Mouse (Mus musculus) CH12.LX (cell line): ENCODE results near the gene Erlec1. TPM values are rescaled to one million over a fixed set of nuclear protein-coding genes. Genes with fewer than 3 reads are reported as not detected.

Experiments
- DNase-seq: peaks from one replicate; pipeline ENCODE4 v3.0.0-alpha.2; 2013; ENCODE audit errors: extremely low read depth
- H3K27ac ChIP-seq: 2 replicates; pipeline ENCODE4 v1.5.1; 2012; ENCODE audit warnings: low read depth, mild to moderate bottlenecking, control low read depth, moderate library complexity; ENCODE audit not compliant: insufficient read depth
- H3K27me3 ChIP-seq: replicated peaks from 2 replicates; pipeline ENCODE3; 2012; ENCODE audit warnings: inconsistent platforms
- H3K36me3 ChIP-seq, 2 experiments: replicated peaks in 1 of 2; 2 replicates each; pipeline versions ENCODE3 to v1.6.1; 2012; ENCODE audit warnings: inconsistent platforms in 1 of 2, low read length in 1 of 2, mild to moderate bottlenecking in 1 of 2, mixed read lengths in 1 of 2, moderate library complexity in 1 of 2; ENCODE audit not compliant: control insufficient read depth in 1 of 2, insufficient read depth in 1 of 2
- H3K4me1 ChIP-seq, 2 experiments: 2 replicates each; pipeline ENCODE4 v1.6.1; 2012; ENCODE audit warnings: inconsistent platforms in 1 of 2, moderate library complexity in 1 of 2; ENCODE audit not compliant: insufficient read depth in 2 of 2, control insufficient read depth in 1 of 2
- H3K4me2 ChIP-seq: 2 replicates; pipeline ENCODE4 v1.6.1; 2012; ENCODE audit warnings: low read depth, mild to moderate bottlenecking, control low read depth; ENCODE audit not compliant: poor library complexity, insufficient read depth, severe bottlenecking
- H3K4me3 ChIP-seq, 3 experiments: fragments of 150-350 bp in 1 of 3; sonication (generic) in 1 of 3; replicated peaks in 1 of 3; 2 replicates each; pipeline versions ENCODE3 to v1.5.1; 2011 to 2012; ENCODE audit warnings: low read depth in 2 of 3, low read length in 2 of 3, mild to moderate bottlenecking in 2 of 3, moderate library complexity in 2 of 3, control low read depth in 1 of 3, improper control_type of control experiment in 1 of 3, inconsistent platforms in 1 of 3, mixed read lengths in 1 of 3; ENCODE audit not compliant: poor library complexity in 1 of 3
- H3K79me2 ChIP-seq: replicated peaks from 2 replicates; pipeline ENCODE4 v1.6.1; 2012; ENCODE audit warnings: mild to moderate bottlenecking, moderate library complexity; ENCODE audit not compliant: control insufficient read depth, poor library complexity, insufficient read depth, severe bottlenecking; ENCODE audit errors: extremely low read depth
- H3K9ac ChIP-seq: 2 replicates; pipeline ENCODE4 v1.6.1; 2012; ENCODE audit warnings: low read depth, mild to moderate bottlenecking, control low read depth, moderate library complexity; ENCODE audit not compliant: insufficient read depth
- H3K9me3 ChIP-seq: replicated peaks from 2 replicates; pipeline ENCODE3; 2012; ENCODE audit warnings: low read length, inconsistent platforms, mixed read lengths
- BHLHE40 ChIP-seq: IDR thresholded peaks from 2 replicates; pipeline ENCODE4 v1.6.1; 2011; ENCODE audit warnings: mild to moderate bottlenecking, low read depth, low read length, improper control_type of control experiment
- CHD1 ChIP-seq: IDR thresholded peaks from 2 replicates; pipeline ENCODE4 v1.6.1; 2012; ENCODE audit warnings: low read depth, low read length, improper control_type of control experiment, inconsistent platforms
- CHD2 ChIP-seq: IDR thresholded peaks from 2 replicates; pipeline ENCODE4 v1.6.1; 2011; ENCODE audit warnings: low read length, improper control_type of control experiment
- E2F4 ChIP-seq: IDR thresholded peaks from 2 replicates; pipeline ENCODE4 v1.6.1; 2011; ENCODE audit warnings: low read depth, low read length, improper control_type of control experiment; ENCODE audit not compliant: insufficient replicate concordance
- EP300 ChIP-seq: IDR thresholded peaks from 2 replicates; pipeline ENCODE4 v1.6.1; 2011; ENCODE audit warnings: low read length, improper control_type of control experiment
- ETS1 ChIP-seq: conservative IDR thresholded peaks from 2 replicates; pipeline ENCODE4 v1.6.1; 2012; ENCODE audit warnings: low read depth, mild to moderate bottlenecking, inconsistent platforms, low read length, improper control_type of control experiment, moderate library complexity
- GABPA ChIP-seq: IDR thresholded peaks from 2 replicates; pipeline ENCODE4 v1.6.1; 2012; ENCODE audit warnings: low read depth, low read length, improper control_type of control experiment, inconsistent platforms; ENCODE audit not compliant: insufficient replicate concordance
- IRF4 ChIP-seq: IDR thresholded peaks from 2 replicates; pipeline ENCODE4 v1.6.1; 2014; ENCODE audit warnings: low read depth, mild to moderate bottlenecking, inconsistent platforms, low read length, improper control_type of control experiment
- JUN ChIP-seq: IDR thresholded peaks from 2 replicates; pipeline ENCODE4 v1.6.1; 2011; ENCODE audit warnings: low read depth, mild to moderate bottlenecking, low read length, improper control_type of control experiment, moderate library complexity; ENCODE audit not compliant: insufficient read depth
- JUND ChIP-seq: conservative IDR thresholded peaks from 2 replicates; pipeline ENCODE4 v1.6.1; 2011; ENCODE audit warnings: low read depth, low read length, improper control_type of control experiment
- MAFK ChIP-seq: IDR thresholded peaks from 2 replicates; pipeline ENCODE4 v1.6.1; 2011; ENCODE audit warnings: low read length, improper control_type of control experiment; ENCODE audit not compliant: insufficient replicate concordance
- NELFE ChIP-seq: IDR thresholded peaks from 2 replicates; pipeline ENCODE4 v1.6.1; 2011; ENCODE audit warnings: low read depth, low read length, improper control_type of control experiment
- NRF1 ChIP-seq: IDR thresholded peaks from 2 replicates; pipeline ENCODE4 v1.6.1; 2014; ENCODE audit warnings: low read depth, mild to moderate bottlenecking, inconsistent platforms, low read length, improper control_type of control experiment, moderate library complexity
- POLR2A ChIP-seq: IDR thresholded peaks from 2 replicates; pipeline ENCODE4 v1.6.1; 2011; ENCODE audit warnings: low read depth, mild to moderate bottlenecking, improper control_type of control experiment, low read length
- POLR2AphosphoS2 ChIP-seq: IDR thresholded peaks from 2 replicates; pipeline ENCODE4 v1.6.1; 2011; ENCODE audit warnings: low read depth, low read length, improper control_type of control experiment
- SMC3 ChIP-seq: IDR thresholded peaks from 2 replicates; pipeline ENCODE4 v1.6.1; 2011; ENCODE audit warnings: low read depth, low read length, improper control_type of control experiment
- ZC3H11A ChIP-seq: IDR thresholded peaks from 2 replicates; pipeline ENCODE4 v1.6.1; 2012; ENCODE audit warnings: low read depth, mild to moderate bottlenecking, inconsistent platforms, low read length, improper control_type of control experiment
- ZMIZ1 ChIP-seq: IDR thresholded peaks from 2 replicates; pipeline ENCODE4 v1.6.1; 2012; ENCODE audit warnings: low read depth, mild to moderate bottlenecking, inconsistent platforms, low read length, improper control_type of control experiment
- dilution Hi-C: fragments of 300-500 bp; cut with MboI; formaldehyde crosslinking; loops from 2 replicates; pipeline ENCODE4 v1.14.3; 2020; ENCODE audit warnings: low sequenced_read_pairs; ENCODE audit not compliant: extremely low pct_unique_long_range_greater_than_20kb, extremely low pct_ligation_motif_present
- in situ Hi-C: fragments of 300-500 bp; cut with MboI; formaldehyde crosslinking; loops from 3 replicates; pipeline ENCODE4 v1.14.3; 2019; ENCODE audit warnings: low sequenced_read_pairs, low pct_ligation_motif_present, low pct_unique_long_range_greater_than_20kb, mixed read lengths
- polyA plus RNA-seq: library from polyadenylated mRNA; unstranded; fragments of >175 nt; gene quantifications from 2 replicates; pipeline ENCODE4 v1.2.1, GENCODE M21; 2012; ENCODE audit warnings: low read depth; ENCODE audit not compliant: insufficient read length
- total RNA-seq, 2 experiments: library from RNA; depleted of rRNA; stranded (reverse); fragments of 300-350 nt in 1 of 2; fragments of >200 nt in 1 of 2; gene quantifications; 2 replicates each; pipeline ENCODE4 v1.2.3; 2012 to 2014

The Erlec1 gene
- total and polyA plus RNA-seq, 3 experiments = 16.7 to 52.3 (median 24.5) TPM

- Histone ChIP-seq H3K4me1 (peaks cover 0 to 10% of the 10 kb centered on the region in 2 experiments; a peak in 2 of 4 replicates), H3K27me3 (no peaks in the 10 kb centered on the region), H3K36me3 (peaks cover 41 to 79% of the 10 kb centered on the region in 2 experiments), H3K9ac (no peak overlapping the region), H3K4me3 (no peak overlapping the region), H3K27ac (no peak overlapping the region), H3K79me2 (no peaks in the 10 kb centered on the region), H3K4me2 (no peak overlapping the region), H3K9me3 (no peaks in the 10 kb centered on the region)
- dilution Hi-C loops (no loop called here), in situ Hi-C loops (no loop called here)
- peak; percentile 23 for DNase-seq
- no peak for TF ChIP-seq JUN
- no peak for TF ChIP-seq CHD1
- no peak for TF ChIP-seq POLR2A
- no peak for TF ChIP-seq JUND
- no peak for TF ChIP-seq MAFK
- TF ChIP-seq NELFE = no peak
- 0 out of 2 replicates have a peak, but pooled peaks have one; percentile 41 for TF ChIP-seq EP300
- TF ChIP-seq SMC3 = no peak
- no peak for TF ChIP-seq NRF1
- TF ChIP-seq CHD2 = no peak
- no peak for TF ChIP-seq ETS1
- no peak for TF ChIP-seq GABPA
- no peak for TF ChIP-seq ZMIZ1
- TF ChIP-seq ZC3H11A = no peak
- no peak for TF ChIP-seq E2F4
- TF ChIP-seq POLR2AphosphoS2 = no peak
- peak; percentile 68 for TF ChIP-seq IRF4
Measured at GRCm38 (mm10) chr11:30943522-30943921, 10.6 kb downstream of the Erlec1 start.

- in situ Hi-C loops = no loop called here
- TF ChIP-seq ZMIZ1 (no peak), CHD1 (no peak), POLR2AphosphoS2 (no peak), MAFK (no peak), E2F4 (no peak), BHLHE40 (no peak)
- Histone ChIP-seq H3K9ac (no peak overlapping the region), H3K27ac (no peak overlapping the region), H3K4me1 (no peaks in the 10 kb centered on the region), H3K36me3 (peaks cover 23 to 71% of the 10 kb centered on the region in 2 experiments), H3K79me2 (no peaks in the 10 kb centered on the region), H3K9me3 (no peaks in the 10 kb centered on the region), H3K4me2 (no peak overlapping the region), H3K4me3 (no peak overlapping the region), H3K27me3 (no peaks in the 10 kb centered on the region)
- dilution Hi-C loops = no loop called here
- DNase-seq = no peak
Measured at GRCm38 (mm10) chr11:30928498-30928897, 25.6 kb downstream of the Erlec1 start.
